Mouse (Mus musculus) MEL (cell line): ENCODE results near the gene Tatdn3.

ENCODE experiments used
- CTCF ChIP-seq, 3 experiments: IDR thresholded peaks in 2 of 3; conservative IDR thresholded peaks in 1 of 3; 2 replicates each; pipeline ENCODE4 v1.5.1; 2011 to 2012; ENCODE audit warnings: low read length in 3 of 3, low read depth in 2 of 3, mild to moderate bottlenecking in 2 of 3, improper control_type of control experiment in 1 of 3, inconsistent platforms in 1 of 3, mixed read lengths in 1 of 3, moderate library complexity in 1 of 3; ENCODE audit not compliant: control insufficient read depth in 1 of 3, insufficient read depth in 1 of 3, poor library complexity in 1 of 3, severe bottlenecking in 1 of 3
- GATA1 ChIP-seq: IDR thresholded peaks from 2 replicates; pipeline ENCODE4 v1.6.1; 2011; ENCODE audit warnings: low read depth, low read length, improper control_type of control experiment
- KAT2A ChIP-seq: conservative IDR thresholded peaks from 2 replicates; pipeline ENCODE4 v1.6.1; 2012; ENCODE audit warnings: low read depth, low read length, improper control_type of control experiment, inconsistent platforms
- MAFK ChIP-seq: IDR thresholded peaks from 2 replicates; pipeline ENCODE4 v1.6.1; 2011; ENCODE audit warnings: low read depth, mild to moderate bottlenecking, low read length, improper control_type of control experiment, borderline replicate concordance
- POLR2A ChIP-seq, 2 experiments: IDR thresholded peaks; 2 replicates each; pipeline ENCODE4 v1.6.1; 2011 to 2012; ENCODE audit warnings: low read length in 2 of 2, mild to moderate bottlenecking in 2 of 2, control low read depth in 1 of 2, improper control_type of control experiment in 1 of 2, low read depth in 1 of 2, moderate library complexity in 1 of 2; ENCODE audit not compliant: control insufficient read depth in 1 of 2, insufficient read depth in 1 of 2, poor library complexity in 1 of 2
- TAL1 ChIP-seq: IDR thresholded peaks from 2 replicates; pipeline ENCODE4 v1.6.1; 2012; ENCODE audit warnings: mild to moderate bottlenecking, inconsistent platforms, low read length, moderate library complexity, mixed read lengths
- TCF12 ChIP-seq: IDR thresholded peaks from 2 replicates; pipeline ENCODE4 v1.6.1; 2014; ENCODE audit warnings: low read depth, mild to moderate bottlenecking, inconsistent platforms, low read length, improper control_type of control experiment, moderate library complexity
- USF1 ChIP-seq: IDR thresholded peaks from 2 replicates; pipeline ENCODE4 v1.6.1; 2014; ENCODE audit warnings: low read depth, mild to moderate bottlenecking, inconsistent platforms, low read length, improper control_type of control experiment, moderate library complexity

DNA sequence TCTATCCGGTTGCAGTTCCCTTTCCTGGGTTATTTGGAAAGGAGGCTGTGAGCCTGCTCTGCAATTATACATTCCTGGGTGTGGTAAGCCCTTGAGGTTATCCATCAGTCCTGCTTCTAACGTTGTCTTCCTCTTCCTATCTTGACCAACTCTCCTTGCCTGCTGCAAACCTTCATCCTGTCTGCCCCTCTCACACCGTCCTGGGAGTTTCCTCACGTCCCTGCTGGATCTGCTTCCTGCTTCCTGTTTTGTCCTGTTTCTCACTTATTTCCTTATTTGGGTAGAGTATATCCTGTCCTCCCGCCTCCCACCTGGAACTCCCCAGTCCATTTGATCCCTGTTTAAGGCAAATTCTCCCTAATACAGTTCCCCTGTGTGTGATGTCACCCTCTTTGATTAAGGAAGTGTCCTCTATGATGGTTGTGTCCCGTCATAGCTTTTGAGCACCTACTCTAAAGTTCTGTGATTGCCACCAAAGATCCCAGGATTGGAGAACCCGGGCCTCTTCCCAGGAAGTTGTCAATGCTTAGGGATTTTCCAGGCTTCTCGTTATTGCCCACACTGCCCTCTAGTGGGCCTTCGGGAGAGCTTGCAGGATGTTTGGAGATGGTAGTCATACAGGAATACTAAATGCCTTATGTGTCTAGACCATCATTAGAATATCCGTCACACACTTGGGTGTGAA, 12.6 kb upstream of the Tatdn3 start:
- TF ChIP-seq GATA1 = no peak
- TF ChIP-seq TCF12 = no peak
- peak; percentile 51 to 68 (median 59) for TF ChIP-seq CTCF (IDR thresholded peaks at IDR 0.05 in 2 of 3, conservative IDR thresholded peaks at IDR 0.05 in 1 of 3; ENCODE audit: control insufficient read depth in 1 of 3, insufficient read depth in 1 of 3, low read depth in 2 of 3, low read length in 3 of 3, poor library complexity in 1 of 3, severe bottlenecking in 1 of 3)
- TF ChIP-seq MAFK = no peak
- no peak for TF ChIP-seq USF1
- no peak for TF ChIP-seq KAT2A
- TF ChIP-seq TAL1 = no peak
- TF ChIP-seq POLR2A (IDR thresholded peaks at IDR 0.05; ENCODE audit: control insufficient read depth in 1 of 2, insufficient read depth in 1 of 2, low read depth in 1 of 2, low read length in 2 of 2, poor library complexity in 1 of 2) = no peak
